Mouse (Mus musculus) intestine, postnatal 0 days (tissue): ENCODE measurements around the gene Atrnl1. TPM values are rescaled to one million over a fixed set of nuclear protein-coding genes. Genes with fewer than 3 reads are reported as not detected.

Experiments
- ATAC-seq: fragments of 200-750 bp; cut with Nextera tagmentation; 2 replicates; pipeline ENCODE4 v1.8.0; 2017; ENCODE audit warnings: mild to moderate bottlenecking, moderate TSS enrichment, moderate library complexity
- H3K27ac ChIP-seq: fragments of 300-500 bp; sonication (generic); 2 replicates; pipeline ENCODE4 v1.5.1; 2014; ENCODE audit warnings: mild to moderate bottlenecking, low read depth, low read length, moderate library complexity
- H3K27me3 ChIP-seq: fragments of 300-500 bp; sonication (generic); replicated peaks from 2 replicates; pipeline ENCODE4 v1.6.1; 2014; ENCODE audit warnings: low read length, mixed read lengths; ENCODE audit not compliant: control insufficient read depth, insufficient read depth
- H3K36me3 ChIP-seq: fragments of 300-500 bp; sonication (generic); 2 replicates; pipeline ENCODE4 v1.6.1; 2014; ENCODE audit warnings: mild to moderate bottlenecking, moderate library complexity; ENCODE audit not compliant: control insufficient read depth, insufficient read depth
- H3K4me1 ChIP-seq: fragments of 300-500 bp; sonication (generic); replicated peaks from 2 replicates; pipeline ENCODE4 v1.6.1; 2014; ENCODE audit warnings: antibody characterized with exemption, low read length, mixed read lengths; ENCODE audit not compliant: control insufficient read depth, insufficient read depth
- H3K4me2 ChIP-seq: fragments of 300-500 bp; sonication (generic); replicated peaks from 2 replicates; pipeline ENCODE4 v1.6.1; 2014; ENCODE audit warnings: low read depth, mild to moderate bottlenecking, moderate library complexity
- H3K4me3 ChIP-seq: fragments of 300-500 bp; sonication (generic); 2 replicates; pipeline ENCODE4 v1.5.1; 2014; ENCODE audit warnings: low read depth, low read length
- H3K9ac ChIP-seq: fragments of 300-500 bp; sonication (generic); 2 replicates; pipeline ENCODE4 v1.6.1; 2014; ENCODE audit warnings: mild to moderate bottlenecking, low read depth, low read length
- H3K9me3 ChIP-seq: fragments of 300-500 bp; sonication (generic); 2 replicates; pipeline ENCODE4 v1.6.1; 2016; ENCODE audit warnings: mixed run types; ENCODE audit not compliant: control insufficient read depth
- CTCF ChIP-seq: sonication (generic); IDR thresholded peaks from 2 replicates; pipeline ENCODE4 v1.5.1; 2016; ENCODE audit warnings: low read depth, mild to moderate bottlenecking, control low read depth, antibody characterized with exemption, moderate library complexity
- WGBS: fragments of 180-500 bp; shearing (Covaris S2); extraction: QIAGEN DNeasy Blood & Tissue Kit; methylation state at CpG from one replicate; pipeline ENCODE4 v1.1.7; 2014; 5-methylcytosine and 5-hydroxymethylcytosine counted together
- polyA plus RNA-seq: library from polyadenylated mRNA; unstranded; fragments of >200 nt; fragmentation: Nextera tagmentation; extraction: Ambion mirVana; gene quantifications from 2 replicates; pipeline ENCODE4 v1.2.1, GENCODE M21; 2015

Gene Atrnl1
- polyA plus RNA-seq, 1 experiment from 2014 or later = 2.6 TPM

DNA sequence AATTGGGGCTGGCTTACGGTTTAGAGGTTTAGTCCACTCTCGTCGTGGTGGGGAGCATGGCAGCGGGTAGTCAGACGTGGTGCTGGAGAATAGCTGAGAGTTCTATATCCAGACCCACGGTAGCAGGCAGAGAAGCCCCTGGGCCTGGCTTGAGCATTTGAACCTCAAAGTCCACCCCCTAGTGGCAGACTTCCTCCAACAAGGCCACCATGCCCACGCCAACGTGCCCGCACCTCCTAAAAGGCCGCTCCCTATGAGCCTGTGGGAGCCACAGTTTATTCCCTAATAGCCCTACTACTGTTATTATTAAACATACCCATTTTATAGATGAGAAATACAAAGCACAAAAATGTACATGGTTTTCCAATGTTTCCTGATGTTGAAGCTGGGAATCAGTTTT lies 19.2 kb upstream of the Atrnl1 start:
- Histone ChIP-seq H3K27me3 (no peaks in the 10 kb centered on the region), H3K27ac (no peak overlapping the region), H3K4me1 (no peaks in the 10 kb centered on the region), H3K4me3 (no peak overlapping the region), H3K9ac (no peak overlapping the region), H3K36me3 (no peaks in the 10 kb centered on the region), H3K9me3 (no peaks in the 10 kb centered on the region), H3K4me2 (no peak overlapping the region)
- WGBS = 87% methylated on average over 10 of the region's 10 CpGs
- TF ChIP-seq CTCF = peak; percentile 41
- ATAC-seq = no peak

DNA sequence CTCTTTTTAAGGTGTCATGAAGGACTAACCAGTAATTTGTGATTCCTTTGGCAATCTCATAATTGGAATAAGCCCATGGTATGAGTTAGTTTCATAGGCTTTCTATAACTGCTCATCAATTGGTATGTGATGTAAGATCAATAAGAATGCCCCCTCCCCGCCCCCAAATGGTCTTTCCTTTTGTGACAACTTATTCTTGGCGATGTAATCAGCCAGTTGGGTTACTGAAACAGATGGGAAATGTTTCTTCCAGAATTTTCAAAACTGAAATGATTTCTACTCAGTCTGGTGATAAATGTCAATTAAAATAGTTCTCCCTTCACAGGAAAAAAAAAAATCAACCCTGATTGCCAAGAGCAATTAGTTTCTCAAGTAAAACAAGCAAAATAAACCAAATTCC lies 18.5 kb upstream of the Atrnl1 start:
- H3K4me2 ChIP-seq = no peak overlapping the region
- TF ChIP-seq CTCF = no peak
- no peak overlapping the region for H3K9ac ChIP-seq
- no peak overlapping the region for H3K4me3 ChIP-seq
- H3K36me3 ChIP-seq = no peaks in the 10 kb centered on the region
- no peaks in the 10 kb centered on the region for H3K27me3 ChIP-seq
- no peak for ATAC-seq
- no peak overlapping the region for H3K27ac ChIP-seq
- no peaks in the 10 kb centered on the region for H3K9me3 ChIP-seq
- H3K4me1 ChIP-seq = no peaks in the 10 kb centered on the region
- 80% methylated on average over 2 of the region's 2 CpGs for WGBS

DNA sequence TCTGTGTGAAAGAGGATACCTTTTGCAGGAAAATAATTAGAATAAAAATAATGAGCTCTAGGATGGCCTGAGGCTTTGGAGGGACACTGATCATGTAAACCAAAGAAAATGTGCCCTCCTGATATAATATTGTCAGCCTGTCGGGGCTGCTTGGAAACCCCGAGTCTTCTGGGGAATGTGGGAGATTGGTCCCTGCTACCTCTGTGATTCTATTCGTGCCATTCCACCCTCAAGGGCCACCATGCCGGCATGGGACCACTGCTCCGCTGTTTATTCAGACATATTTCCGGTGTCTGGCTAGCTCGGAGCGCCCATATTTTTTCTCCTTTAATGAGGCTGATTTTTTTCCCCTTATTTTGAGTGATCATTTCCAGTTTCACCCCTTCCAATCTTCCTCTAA lies 11.7 kb upstream of the Atrnl1 start:
- no peak for TF ChIP-seq CTCF
- WGBS = 75% methylated on average over 8 of the region's 8 CpGs
- Histone ChIP-seq H3K4me2 (no peak overlapping the region), H3K27ac (no peak overlapping the region), H3K9me3 (no peaks in the 10 kb centered on the region), H3K4me1 (no peaks in the 10 kb centered on the region), H3K27me3 (no peaks in the 10 kb centered on the region), H3K36me3 (no peaks in the 10 kb centered on the region), H3K4me3 (no peak overlapping the region), H3K9ac (no peak overlapping the region)
- no peak for ATAC-seq

DNA sequence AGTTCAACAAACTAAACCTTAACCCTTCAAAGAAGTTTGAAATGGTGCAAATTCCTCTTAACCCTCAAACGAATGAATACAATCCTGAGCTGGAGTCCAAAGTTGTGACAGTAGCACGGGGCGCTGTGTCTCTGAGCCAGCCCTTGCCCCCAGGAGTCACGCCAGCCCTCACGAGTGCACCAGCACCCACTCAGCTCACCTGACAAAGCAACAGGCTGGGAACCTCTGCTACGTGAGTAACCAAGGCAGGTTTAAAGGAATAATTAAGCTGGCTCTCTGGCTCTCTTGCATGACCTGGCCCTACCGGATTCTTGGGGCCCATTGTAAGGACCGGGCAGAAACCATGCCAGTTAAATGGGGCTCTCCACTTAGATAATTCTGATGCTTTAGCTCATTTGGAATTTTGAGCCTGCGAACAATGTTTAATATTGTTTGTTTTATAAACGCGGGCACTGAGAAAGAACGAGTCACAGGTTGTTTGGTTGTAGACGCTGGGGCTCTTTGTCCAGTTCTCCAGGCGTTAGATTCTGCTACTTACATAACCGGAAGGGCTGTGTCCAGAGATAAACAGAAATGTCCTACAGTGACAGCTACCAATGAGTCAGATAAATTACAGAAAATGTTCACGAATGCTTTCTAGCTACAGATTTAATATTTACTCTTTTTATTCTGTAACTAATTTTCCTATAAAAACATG lies 10.5 kb upstream of the Atrnl1 start:
- Histone ChIP-seq H3K4me1 (no peaks in the 10 kb centered on the region), H3K27me3 (no peaks in the 10 kb centered on the region), H3K9me3 (no peaks in the 10 kb centered on the region), H3K36me3 (no peaks in the 10 kb centered on the region), H3K9ac (no peak overlapping the region), H3K4me3 (no peak overlapping the region), H3K4me2 (peak overlapping the region; percentile 17), H3K27ac (no peak overlapping the region)
- TF ChIP-seq CTCF = no peak
- ATAC-seq = no peak
- 38% methylated on average over 16 of the region's 16 CpGs for WGBS

DNA sequence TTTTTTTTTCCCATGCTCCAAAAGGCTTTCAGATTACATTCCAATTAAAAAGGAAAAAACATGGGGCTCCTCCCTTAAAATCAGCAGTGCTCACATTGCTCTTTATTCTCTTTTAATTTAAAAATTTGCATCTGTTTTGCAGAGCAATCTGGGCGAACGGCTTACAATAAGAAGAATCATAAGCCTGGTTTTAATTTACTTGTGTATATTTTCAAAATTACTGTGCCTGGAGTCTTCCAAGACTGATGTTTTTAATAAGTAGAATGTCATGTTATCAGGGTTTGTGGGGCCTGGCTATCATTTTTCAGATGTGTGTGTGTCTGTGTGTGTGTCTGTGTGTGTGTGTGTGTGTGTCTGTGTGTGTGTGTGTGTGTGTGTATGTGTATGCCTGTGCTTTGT lies 9.9 kb upstream of the Atrnl1 start:
- Histone ChIP-seq H3K9ac (no peak overlapping the region), H3K4me3 (no peak overlapping the region), H3K27ac (no peak overlapping the region), H3K4me2 (no peak overlapping the region), H3K27me3 (no peaks in the 10 kb centered on the region), H3K36me3 (no peaks in the 10 kb centered on the region), H3K9me3 (no peaks in the 10 kb centered on the region), H3K4me1 (no peaks in the 10 kb centered on the region)
- no peak for TF ChIP-seq CTCF
- ATAC-seq = no peak
- WGBS = 82% methylated on average over 2 of the region's 2 CpGs

DNA sequence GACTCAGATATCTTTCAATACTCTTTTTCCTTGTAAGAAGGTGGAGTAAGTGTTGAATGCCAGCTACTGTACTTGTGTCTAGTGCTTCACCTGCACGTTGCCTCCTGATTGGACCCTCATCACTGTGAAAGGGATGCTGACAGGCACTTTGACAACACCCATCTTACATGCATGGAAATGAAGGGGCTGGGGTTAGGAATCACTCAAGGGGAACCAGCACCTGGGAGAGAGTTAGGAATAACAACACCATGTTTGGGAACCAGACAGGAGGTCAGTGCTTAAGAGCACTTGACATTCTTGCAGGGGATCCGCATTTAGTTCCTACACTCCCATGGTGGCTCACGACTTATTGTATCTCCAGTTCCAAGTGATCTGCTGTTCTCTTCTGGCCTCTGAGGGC lies 7.2 kb upstream of the Atrnl1 start:
- H3K36me3 ChIP-seq = no peaks in the 10 kb centered on the region
- ATAC-seq = no peak
- TF ChIP-seq CTCF = no peak
- 76% methylated on average over 3 of the region's 3 CpGs for WGBS
- no peaks in the 10 kb centered on the region for H3K27me3 ChIP-seq
- no peak overlapping the region for H3K4me2 ChIP-seq
- no peak overlapping the region for H3K9ac ChIP-seq
- no peaks in the 10 kb centered on the region for H3K4me1 ChIP-seq
- H3K27ac ChIP-seq = no peak overlapping the region
- H3K4me3 ChIP-seq = no peak overlapping the region
- no peaks in the 10 kb centered on the region for H3K9me3 ChIP-seq

DNA sequence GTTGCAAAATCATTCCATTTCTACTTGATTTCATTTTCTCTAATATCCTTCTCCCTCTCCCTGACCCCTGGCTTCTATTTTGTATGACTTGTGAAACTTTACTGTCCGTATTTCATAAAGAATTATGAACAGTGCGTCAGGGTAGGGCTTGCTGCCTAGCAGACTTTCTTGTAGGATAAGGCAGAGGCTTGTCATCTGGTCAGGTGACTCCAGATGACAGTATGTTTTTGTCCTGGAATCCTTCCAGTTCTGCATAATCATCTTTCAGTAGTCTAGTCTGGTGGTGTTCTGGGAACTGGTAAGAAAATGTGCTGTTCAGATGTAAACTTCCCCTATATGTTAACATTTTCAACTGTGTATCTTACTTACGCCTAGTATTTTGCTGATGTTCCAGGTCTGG lies 4.9 kb upstream of the Atrnl1 start:
- H3K4me3 ChIP-seq = no peak overlapping the region
- ATAC-seq = no peak
- H3K9ac ChIP-seq = no peak overlapping the region
- no peaks in the 10 kb centered on the region for H3K4me1 ChIP-seq
- H3K4me2 ChIP-seq = no peak overlapping the region
- no peaks in the 10 kb centered on the region for H3K27me3 ChIP-seq
- no peaks in the 10 kb centered on the region for H3K36me3 ChIP-seq
- WGBS = 60% methylated on average over 3 of the region's 3 CpGs
- H3K27ac ChIP-seq = no peak overlapping the region
- no peak for TF ChIP-seq CTCF
- H3K9me3 ChIP-seq = no peaks in the 10 kb centered on the region
